Mouse (Mus musculus) forebrain, embryonic 16.5 days (tissue): ENCODE data around the gene Rdh8. TPM values are rescaled to one million over a fixed set of nuclear protein-coding genes. Genes with fewer than 3 reads are reported as not detected.
A peak's percentile ranks its signal among the peaks of the same experiment; 100 is the strongest.
"Not testable (repeated sequence)": the region's sequence is repeated elsewhere in the genome, so short reads cannot be mapped to it uniquely, and the experiment has no call there.

ENCODE experiments used
- ATAC-seq: fragments of 200-750 bp; cut with Nextera tagmentation; 2 replicates; pipeline ENCODE4 v1.8.0; 2017; ENCODE audit warnings: mild to moderate bottlenecking, moderate library complexity
- H3K27ac ChIP-seq: fragments of 300-500 bp; sonication (generic); 2 replicates; pipeline ENCODE4 v1.5.1; 2014; ENCODE audit warnings: low read length, control low read depth
- H3K27me3 ChIP-seq: fragments of 300-500 bp; sonication (generic); replicated peaks from 2 replicates; pipeline ENCODE4 v1.6.1; 2014; ENCODE audit warnings: low read length; ENCODE audit not compliant: control insufficient read depth, insufficient read depth
- H3K36me3 ChIP-seq: fragments of 300-500 bp; sonication (generic); 2 replicates; pipeline ENCODE4 v1.6.1; 2014; ENCODE audit not compliant: control insufficient read depth, insufficient read depth
- H3K4me1 ChIP-seq: fragments of 300-500 bp; sonication (generic); replicated peaks from 2 replicates; pipeline ENCODE4 v1.6.1; 2014; ENCODE audit warnings: low read length; ENCODE audit not compliant: control insufficient read depth, insufficient read depth
- H3K4me2 ChIP-seq: fragments of 300-500 bp; sonication (generic); 2 replicates; pipeline ENCODE4 v1.6.1; 2014; ENCODE audit warnings: mild to moderate bottlenecking, low read length, control low read depth
- H3K4me3 ChIP-seq: fragments of 300-500 bp; sonication (generic); replicated peaks from 2 replicates; pipeline ENCODE4 v1.5.1; 2014; ENCODE audit warnings: mild to moderate bottlenecking, low read length, control low read depth
- H3K9ac ChIP-seq: fragments of 300-500 bp; sonication (generic); replicated peaks from 2 replicates; pipeline ENCODE4 v1.6.1; 2014; ENCODE audit warnings: low read depth, low read length, control low read depth
- H3K9me3 ChIP-seq: fragments of 300-500 bp; sonication (generic); 2 replicates; pipeline ENCODE4 v1.6.1; 2016; ENCODE audit warnings: low read length; ENCODE audit not compliant: control insufficient read depth
- WGBS: fragments of 180-500 bp; shearing (Covaris S2); extraction: QIAGEN DNeasy Blood & Tissue Kit; methylation state at CpG from one replicate; pipeline ENCODE4 v1.1.7; 2014; 5-methylcytosine and 5-hydroxymethylcytosine counted together
- polyA plus RNA-seq: library from polyadenylated mRNA; unstranded; fragments of >200 nt; fragmentation: Nextera tagmentation; extraction: Ambion mirVana; gene quantifications from 2 replicates; pipeline ENCODE4 v1.2.1, GENCODE M21; 2015

The Rdh8 gene
- polyA plus RNA-seq, 1 experiment from 2014 or later, result not detected

GRCm38 (mm10) chr9:20830901-20831643 lies 12.8 kb downstream of the Rdh8 start:
- 16% methylated on average over 19 of the region's 19 CpGs for WGBS
- Histone ChIP-seq H3K9ac (peak overlapping the region; percentile 48), H3K4me2 (peak overlapping the region; percentile 29; the same call in 1 of the 2 replicates), H3K27ac (no peak overlapping the region), H3K4me3 (no peak overlapping the region), H3K4me1 (peaks cover 6% of the 10 kb centered on the region), H3K36me3 (no peaks in the 10 kb centered on the region), H3K27me3 (0 out of 2 replicates have a peak, but pooled peaks cover 2% of the 10 kb centered on the region), H3K9me3 (no peaks in the 10 kb centered on the region)
- ATAC-seq, result peak; percentile 91

GRCm38 (mm10) chr9:20834881-20835280 lies 16.6 kb downstream of the Rdh8 start:
- Histone ChIP-seq H3K36me3 (no peaks in the 10 kb centered on the region), H3K4me2 (no peak overlapping the region), H3K27ac (no peak overlapping the region), H3K9me3 (no peaks in the 10 kb centered on the region), H3K4me3 (no peak overlapping the region), H3K27me3 (0 out of 2 replicates have a peak, but pooled peaks cover 2% of the 10 kb centered on the region), H3K4me1 (peaks cover 6% of the 10 kb centered on the region), H3K9ac (no peak overlapping the region)
- 73% methylated on average over 1 of the region's 1 CpGs for WGBS
- no peak for ATAC-seq

- ATAC-seq, result not testable (repeated sequence)
- 89% methylated on average over 10 of the region's 11 CpGs for WGBS
Measured at GRCm38 (mm10) chr9:20835431-20835954, 17.2 kb downstream of the Rdh8 start.

GRCm38 (mm10) chr9:20837184-20837947 lies 19.1 kb downstream of the Rdh8 start:
- Histone ChIP-seq H3K9ac (no peak overlapping the region), H3K4me3 (no peak overlapping the region), H3K4me1 (no peaks in the 10 kb centered on the region), H3K4me2 (no peak overlapping the region), H3K27ac (no peak overlapping the region), H3K27me3 (no peaks in the 10 kb centered on the region), H3K36me3 (no peaks in the 10 kb centered on the region), H3K9me3 (no peaks in the 10 kb centered on the region)
- 80% methylated on average over 9 of the region's 9 CpGs for WGBS
- ATAC-seq, result no peak

More at GRCm38 (mm10) chr9:20835431-20835954, 17.2 kb downstream of the Rdh8 start:
- H3K4me2 ChIP-seq, H3K4me1 ChIP-seq, H3K27me3 ChIP-seq, H3K4me3 ChIP-seq, H3K36me3 ChIP-seq, H3K27ac ChIP-seq, H3K9ac ChIP-seq, H3K9me3 ChIP-seq: not testable (repeated sequence)

- Histone ChIP-seq H3K27me3 (no peaks in the 10 kb centered on the region), H3K9ac (no peak overlapping the region), H3K9me3 (no peaks in the 10 kb centered on the region), H3K4me1 (no peaks in the 10 kb centered on the region), H3K4me3 (no peak overlapping the region), H3K27ac (no peak overlapping the region), H3K4me2 (no peak overlapping the region), H3K36me3 (no peaks in the 10 kb centered on the region)
- 48% methylated on average over 6 of the region's 6 CpGs for WGBS
- no peak for ATAC-seq
Measured at GRCm38 (mm10) chr9:20838931-20839330, 20.6 kb downstream of the Rdh8 start.

GRCm38 (mm10) chr9:20842211-20842610 lies 23.9 kb downstream of the Rdh8 start:
- no peak overlapping the region for H3K27ac ChIP-seq
- WGBS, result 67% methylated on average over 4 of the region's 4 CpGs
- no peak overlapping the region for H3K4me2 ChIP-seq
- ATAC-seq, result no peak
- no peak overlapping the region for H3K9ac ChIP-seq
- no peaks in the 10 kb centered on the region for H3K36me3 ChIP-seq
- no peaks in the 10 kb centered on the region for H3K9me3 ChIP-seq
- no peak overlapping the region for H3K4me3 ChIP-seq
- H3K4me1 ChIP-seq, result no peaks in the 10 kb centered on the region
- H3K27me3 ChIP-seq, result no peaks in the 10 kb centered on the region

- no peaks in the 10 kb centered on the region for H3K4me1 ChIP-seq
- no peak overlapping the region for H3K9ac ChIP-seq
- H3K4me2 ChIP-seq, result no peak overlapping the region
- ATAC-seq, result no peak
- H3K27ac ChIP-seq, result no peak overlapping the region
- 22% methylated on average over 2 of the region's 2 CpGs for WGBS
- H3K27me3 ChIP-seq, result no peaks in the 10 kb centered on the region
- H3K9me3 ChIP-seq, result no peaks in the 10 kb centered on the region
- no peak overlapping the region for H3K4me3 ChIP-seq
- H3K36me3 ChIP-seq, result no peaks in the 10 kb centered on the region
Measured at GRCm38 (mm10) chr9:20842670-20843069, 24.4 kb downstream of the Rdh8 start.

- Histone ChIP-seq H3K4me2 (no peak overlapping the region), H3K27ac (no peak overlapping the region), H3K27me3 (no peaks in the 10 kb centered on the region), H3K9me3 (no peaks in the 10 kb centered on the region), H3K36me3 (no peaks in the 10 kb centered on the region), H3K4me1 (no peaks in the 10 kb centered on the region), H3K4me3 (no peak overlapping the region), H3K9ac (no peak overlapping the region)
- WGBS, result 87% methylated on average over 2 of the region's 2 CpGs
- no peak for ATAC-seq
Measured at GRCm38 (mm10) chr9:20850179-20850578, 31.9 kb downstream of the Rdh8 start.

GRCm38 (mm10) chr9:20857131-20857530 lies 38.8 kb downstream of the Rdh8 start:
- 12% methylated on average over 6 of the region's 6 CpGs for WGBS
- no peak overlapping the region for H3K4me2 ChIP-seq
- H3K27me3 ChIP-seq, result no peaks in the 10 kb centered on the region
- no peak overlapping the region for H3K27ac ChIP-seq
- no peak for ATAC-seq
- H3K4me1 ChIP-seq, result no peaks in the 10 kb centered on the region
- no peak overlapping the region for H3K4me3 ChIP-seq
- no peaks in the 10 kb centered on the region for H3K36me3 ChIP-seq
- no peaks in the 10 kb centered on the region for H3K9me3 ChIP-seq
- H3K9ac ChIP-seq, result no peak overlapping the region
